18 mouse cellular contexts compared by ENCODE assay signal in genomic region chr19:55157029-55157428, GRCm38 (mm10). TPM values are rescaled to one million over a fixed set of nuclear protein-coding genes. Genes with fewer than 3 reads are reported as not detected.
"Had no signal": no experiment of that assay in that cellular context is flagged by ENCODE, and none has a peak within 500 bp of the region (broad histone marks: within the 10 kb centered on the region; RNA-seq: fewer than 3 reads in every experiment).

No protein-coding gene starts in this region.

- DNase-seq: liver, postnatal 0 days; lung, adult 2 months; lung, postnatal 14 days; lung, postnatal 36 days; right cerebral cortex, postnatal 14 days; thymus, adult 2 months; thymus, postnatal 25 days; thymus, postnatal 4 days had no signal

RNA-seq across cellular contexts. Expression of gene Tectb, which starts 23.5 kb away (rescaled TPM):
- total RNA-seq: megakaryocyte progenitor cell, adult 5-6 weeks; midbrain, postnatal 0 days; monocyte, adult 5-6 weeks; neutrophil, adult 5-6 weeks had no signal
- polyA plus RNA-seq: lung, embryonic 15.5 days; macrophage; neural tube, embryonic 12.5 days; neural tube, embryonic 14.5 days; spleen, adult 2 months; stomach, embryonic 15.5 days had no signal
